Mouse (Mus musculus) thymus, postnatal 4 days (tissue): ENCODE measurements around the gene Pip4k2c.
"Not testable (repeated sequence)": the region's sequence is repeated elsewhere in the genome, so short reads cannot be mapped to it uniquely, and the experiment has no call there.

Experiments
- DNase-seq: peaks from one replicate; pipeline ENCODE4 v3.0.0; 2021

Gene Pip4k2c

GRCm38 (mm10) chr10:127166771-127167613, 44.4 kb downstream of the Pip4k2c start:
- no peak for DNase-seq

DNA sequence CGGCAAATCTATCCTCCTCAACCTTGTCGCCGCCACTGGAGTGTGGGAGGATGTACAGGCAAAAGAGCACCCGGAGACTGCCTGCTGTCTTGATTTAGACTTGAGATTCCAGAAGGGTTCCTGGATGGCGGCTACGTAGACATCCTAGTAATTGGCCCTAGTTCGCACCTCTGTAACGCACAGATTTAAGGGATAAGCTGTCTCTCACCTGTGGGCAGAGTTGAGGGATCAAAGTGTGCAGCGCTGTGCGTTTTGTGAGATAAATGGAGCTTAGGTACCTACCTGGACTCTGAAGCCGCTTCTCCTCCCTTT, 45.0 kb downstream of the Pip4k2c start:
- no peak for DNase-seq

- peak; percentile 78 for DNase-seq
Observed at GRCm38 (mm10) chr10:127165654-127166403, 45.6 kb downstream of the Pip4k2c start.

DNA sequence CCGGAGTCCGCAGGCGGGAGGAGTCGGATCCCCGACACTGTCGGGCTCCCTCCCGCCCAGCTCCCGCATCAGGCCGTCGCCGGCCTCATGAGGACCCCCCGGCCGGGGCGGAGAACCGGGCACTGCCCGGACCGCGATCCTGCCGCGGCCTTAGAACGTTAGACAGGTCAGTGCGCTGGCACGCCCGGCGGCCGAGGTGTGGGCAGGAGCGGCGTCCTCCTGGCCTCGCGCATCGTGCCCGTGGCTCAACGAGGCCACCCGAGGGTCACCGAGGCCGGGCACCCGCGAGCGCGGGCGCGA, 46.1 kb downstream of the Pip4k2c start:
- DNase-seq = no peak

- DNase-seq = peak; percentile 88
Observed at GRCm38 (mm10) chr10:127164631-127165353, 46.6 kb downstream of the Pip4k2c start, which contains the start of gene B4galnt1. Gene B4galnt1 (plus strand): TSS chr10:127165225.

DNA sequence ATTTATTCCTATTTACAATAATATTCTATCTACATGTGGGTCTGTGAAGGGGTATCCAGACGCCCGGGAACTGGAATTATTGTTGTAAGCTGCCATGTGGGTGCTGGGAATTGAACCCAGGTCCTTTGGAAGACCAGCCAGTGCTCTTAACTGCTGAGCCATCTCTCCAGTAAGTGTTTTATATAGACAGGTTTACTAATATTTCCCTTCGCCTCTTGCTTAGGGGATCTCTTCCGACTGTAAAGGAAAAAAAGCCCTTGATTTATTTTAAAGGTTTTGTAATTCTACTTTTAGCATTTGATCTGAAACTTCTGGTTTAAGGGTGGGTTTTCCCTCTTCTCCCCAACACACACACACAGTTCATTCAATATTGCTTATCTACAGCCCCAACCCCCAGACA, 47.2 kb downstream of the Pip4k2c start:
- DNase-seq = no peak

DNA sequence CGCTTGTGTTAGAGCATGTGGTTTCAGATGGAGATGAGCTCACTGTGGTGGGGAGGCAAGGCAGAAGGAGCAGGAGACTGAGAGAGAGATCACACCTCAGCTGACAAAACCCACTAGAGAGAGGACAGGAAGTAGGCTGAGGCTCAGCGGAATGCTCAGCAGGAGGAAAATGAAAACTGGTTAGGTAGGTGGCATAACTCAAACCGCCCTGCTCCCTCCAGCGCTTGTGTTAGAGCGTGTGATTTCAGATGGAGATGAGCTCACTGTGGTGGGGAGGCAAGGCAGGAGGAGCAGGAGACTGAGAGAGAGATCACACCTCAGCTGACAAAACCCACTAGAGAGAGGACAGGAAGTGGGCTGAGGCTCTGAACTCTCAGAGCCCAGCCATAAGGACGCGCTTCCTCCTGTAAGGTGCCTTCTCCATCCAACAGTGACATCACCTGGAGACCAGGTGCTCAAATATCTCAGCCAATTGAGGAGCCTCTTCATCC, 48.6 kb downstream of the Pip4k2c start:
- DNase-seq = peak; percentile 61

DNA sequence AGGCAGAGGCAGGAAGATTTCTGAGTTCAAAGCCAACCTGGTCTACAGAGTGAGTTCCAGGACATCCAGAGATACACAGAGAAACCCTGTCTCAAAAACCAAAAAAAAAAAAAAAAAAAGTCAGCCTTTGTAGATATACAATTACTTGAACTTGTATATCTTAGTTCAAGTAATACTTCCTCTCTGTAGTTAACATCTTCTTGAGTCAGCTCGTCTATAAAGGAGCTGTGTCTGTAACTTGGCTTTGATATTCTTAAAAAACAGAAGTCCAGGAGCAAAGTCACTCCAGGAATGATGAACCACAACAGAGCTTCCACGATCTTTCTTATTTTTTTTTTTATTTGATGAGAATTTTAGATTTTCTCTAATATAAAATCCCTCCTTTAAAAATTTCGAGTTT, 50.7 kb downstream of the Pip4k2c start:
- DNase-seq = no peak

DNA sequence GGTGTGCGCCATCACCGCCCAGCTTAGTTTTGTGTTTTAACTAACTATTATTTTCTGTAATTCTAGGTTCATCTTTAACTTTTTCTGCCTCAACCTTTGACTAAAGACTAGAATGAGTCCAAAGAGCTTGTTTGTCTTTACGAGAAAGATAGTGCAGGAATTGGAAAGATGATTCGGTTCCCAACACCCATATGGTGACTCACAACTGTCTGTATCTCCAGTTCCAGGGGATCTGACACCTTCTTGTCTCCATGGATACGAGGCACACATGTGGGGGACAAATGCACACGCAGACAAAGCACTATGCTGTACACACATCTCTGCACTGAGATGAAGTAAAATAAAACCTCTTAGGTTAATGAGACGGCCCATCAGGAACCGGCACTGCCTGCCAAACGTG, 51.3 kb downstream of the Pip4k2c start:
- DNase-seq = no peak

GRCm38 (mm10) chr10:127158471-127158870, 52.9 kb downstream of the Pip4k2c start:
- DNase-seq = no peak

GRCm38 (mm10) chr10:127156511-127156910, 54.9 kb downstream of the Pip4k2c start:
- DNase-seq = no peak

DNA sequence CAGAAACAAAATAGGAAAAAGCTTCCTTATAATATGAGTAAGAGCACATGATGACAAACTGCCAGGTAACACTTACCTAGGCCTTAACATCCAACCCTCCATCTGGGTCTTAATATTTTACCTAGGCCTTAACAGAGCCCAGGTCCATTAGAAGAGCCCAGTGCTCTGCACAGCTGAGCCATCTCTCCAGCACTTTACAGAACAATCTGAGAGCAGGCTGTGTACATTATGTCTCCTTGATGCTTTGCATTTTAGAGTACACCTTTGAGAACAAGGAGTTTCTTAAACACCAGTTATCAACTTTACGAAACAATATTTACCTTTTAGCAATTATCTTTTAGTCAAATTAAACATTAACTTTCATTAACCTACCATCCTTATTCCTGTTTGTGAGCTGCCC, 55.3 kb downstream of the Pip4k2c start:
- DNase-seq = no peak

- DNase-seq = no peak
Observed at GRCm38 (mm10) chr10:127154652-127155051, 56.7 kb downstream of the Pip4k2c start.

GRCm38 (mm10) chr10:127154241-127154640, 57.1 kb downstream of the Pip4k2c start:
- no peak for DNase-seq

DNA sequence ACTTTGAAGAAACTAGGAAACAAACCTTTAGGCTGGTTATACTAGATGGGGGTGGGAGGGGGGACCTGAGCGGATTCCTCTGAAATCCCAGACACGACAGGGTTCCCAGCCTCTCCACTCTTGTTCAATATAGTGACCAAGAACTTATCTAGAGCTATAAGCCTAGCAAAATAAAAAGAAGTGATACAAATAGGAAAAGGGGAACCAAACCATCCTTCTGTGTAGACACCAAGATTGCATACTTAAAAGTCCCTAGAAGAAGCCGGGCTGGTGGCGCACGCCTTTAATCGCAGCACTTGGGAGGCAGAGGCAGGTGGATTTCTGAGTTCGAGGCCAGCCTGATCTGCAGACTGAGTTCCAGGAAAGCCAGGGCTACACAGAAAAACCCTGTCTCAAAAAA, 58.1 kb downstream of the Pip4k2c start:
- DNase-seq = no peak

DNA sequence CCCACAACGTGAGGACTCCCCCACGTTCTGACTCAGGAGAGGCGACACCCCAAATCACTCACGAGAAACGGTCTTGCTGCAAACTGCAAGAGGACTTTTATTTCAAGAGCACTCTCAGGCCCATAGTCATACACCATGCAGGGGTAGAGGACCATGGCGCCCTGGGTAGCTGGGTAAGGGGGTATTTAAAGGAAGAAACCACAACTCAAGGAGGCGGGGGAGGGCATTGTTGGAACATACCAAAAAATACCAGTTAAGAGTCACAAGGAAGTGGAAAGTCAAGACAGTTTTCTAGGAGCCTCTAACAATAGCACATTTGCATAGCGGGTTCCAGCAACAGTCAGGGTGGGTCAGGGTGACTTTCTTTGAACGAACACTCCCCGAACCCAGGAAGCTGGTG, 58.8 kb downstream of the Pip4k2c start:
- DNase-seq = not testable (repeated sequence)

DNA sequence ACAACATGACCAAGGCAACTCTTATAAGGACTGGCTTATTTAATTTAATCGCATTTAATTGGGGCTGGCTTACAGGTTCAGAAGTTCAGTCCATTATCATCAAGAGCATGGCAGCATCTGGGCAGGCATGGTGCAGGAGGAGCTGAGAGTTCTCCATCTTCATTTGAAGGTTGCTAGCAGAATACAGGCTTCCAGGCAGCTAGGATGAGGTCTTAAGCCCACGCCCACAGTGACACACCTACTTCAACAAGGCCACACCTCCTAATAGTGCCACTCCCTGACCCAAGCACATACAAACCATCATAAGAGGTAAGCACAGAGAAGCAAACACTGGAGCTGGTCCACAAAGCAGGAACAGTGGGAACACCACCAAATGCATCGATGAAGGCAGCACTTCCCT, 60.2 kb downstream of the Pip4k2c start:
- DNase-seq = not testable (repeated sequence)

DNA sequence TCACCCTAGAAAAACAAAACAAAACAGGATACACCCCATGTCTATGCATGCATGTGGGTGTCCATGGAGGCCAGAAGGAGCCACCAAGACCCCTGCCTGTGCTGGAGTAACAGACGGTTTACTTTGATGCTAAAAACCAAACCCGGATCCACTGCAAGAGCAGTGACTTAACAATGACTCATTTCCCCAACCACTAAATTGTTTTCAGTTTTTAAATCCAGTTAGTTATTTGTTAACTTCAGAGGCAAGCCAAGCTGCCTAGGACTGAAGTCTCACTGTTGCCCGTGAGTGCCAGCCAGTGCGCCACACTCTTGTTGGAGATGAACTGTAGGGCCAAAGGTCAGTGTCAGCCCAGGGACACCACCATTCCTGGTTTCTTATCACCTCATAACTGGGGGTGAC, 60.9 kb downstream of the Pip4k2c start:
- no peak for DNase-seq

DNA sequence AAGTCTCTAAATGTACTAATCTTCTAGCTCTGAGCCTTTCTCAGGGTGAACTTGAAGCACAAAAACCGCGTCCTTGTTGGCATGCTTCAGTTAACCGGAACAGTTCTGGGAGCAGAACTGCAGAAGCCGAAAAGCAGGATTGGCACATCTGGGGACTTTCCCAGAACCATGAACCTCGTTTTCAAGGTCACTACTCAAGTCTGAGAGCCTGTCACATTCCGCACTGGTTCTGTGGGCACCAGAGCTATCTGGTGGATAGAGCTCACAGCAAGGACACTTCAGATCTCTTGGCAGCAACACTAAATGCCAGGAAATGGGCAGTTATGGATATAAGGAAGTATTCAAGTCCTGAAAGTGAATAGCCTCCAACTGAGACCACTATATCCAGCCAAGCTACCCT, 64.2 kb downstream of the Pip4k2c start:
- DNase-seq = no peak
